ENCODE assay signal across 8 mouse cellular contexts in genomic region chr17:63661584-63661983, GRCm38 (mm10).
DNase-seq lines count a peak whose midpoint lies in the region; ATAC-seq and TF ChIP-seq lines count a peak whose summit lies in the region.

No protein-coding gene starts in this region.

- H3K27me3 ChIP-seq in midbrain, embryonic 11.5 days (ENCODE audit: control insufficient read depth, insufficient read depth, low read length), result no peaks in the 10 kb centered on the region
- no peaks in the 10 kb centered on the region for H3K27me3 ChIP-seq in midbrain, embryonic 13.5 days
- no peaks in the 10 kb centered on the region for H3K27me3 ChIP-seq in small intestine, adult 2 months (ENCODE audit: control insufficient read depth, insufficient read depth, low read length)
- H3K27me3 ChIP-seq in liver, postnatal 0 days (ENCODE audit: insufficient read depth, low read length), result no peaks in the 10 kb centered on the region

- no peaks in the 10 kb centered on the region for H3K36me3 ChIP-seq in midbrain, embryonic 11.5 days (ENCODE audit: control insufficient read depth, insufficient read depth, low read length)
- H3K36me3 ChIP-seq in midbrain, embryonic 13.5 days, result no peaks in the 10 kb centered on the region
- no peaks in the 10 kb centered on the region for H3K36me3 ChIP-seq in small intestine, adult 2 months (ENCODE audit: control insufficient read depth, insufficient read depth, low read length)
- no peaks in the 10 kb centered on the region for H3K36me3 ChIP-seq in liver, postnatal 0 days (replicated peaks; ENCODE audit: insufficient read depth, low read length)

- no peak for ATAC-seq in midbrain, embryonic 11.5 days (ENCODE audit: low FRiP score)
- no peak for ATAC-seq in midbrain, embryonic 13.5 days
- no peak for ATAC-seq in liver, postnatal 0 days

- no peak for TF ChIP-seq EP300 in liver, postnatal 0 days (IDR thresholded peaks at IDR 0.05; ENCODE audit: low read depth)

- peak; percentile 45 for DNase-seq in midbrain, embryonic 11.5 days (ENCODE audit: low spot score, missing footprints)
- peak; percentile 44 for DNase-seq in gastrocnemius, postnatal 25 days
- peak; percentile 27 for DNase-seq in kidney, adult 9 months
- no peak for DNase-seq in retina, postnatal 1 day
- DNase-seq in T-cell, adult 2 months (ENCODE audit: low spot score), result no peak
- no peak for DNase-seq in liver, postnatal 0 days

- TF ChIP-seq POLR2A in small intestine, adult 2 months (IDR thresholded peaks at IDR 0.05; ENCODE audit: low read depth, low read length), result no peak

- 95% methylated on average over 4 of the region's 4 CpGs for WGBS in midbrain, embryonic 11.5 days
- 91% methylated on average over 4 of the region's 4 CpGs for WGBS in midbrain, embryonic 13.5 days
- WGBS in small intestine, adult 2 months, result 79% methylated on average over 4 of the region's 4 CpGs
- WGBS in liver, postnatal 0 days (ENCODE audit: insufficient replicate concordance), result 84% methylated on average over 4 of the region's 4 CpGs

- no peak overlapping the region for H3K4me2 ChIP-seq in midbrain, embryonic 11.5 days
- H3K4me2 ChIP-seq in midbrain, embryonic 13.5 days (replicated peaks), result no peak overlapping the region
- H3K4me2 ChIP-seq in liver, postnatal 0 days (ENCODE audit: low read depth, low read length), result no peak overlapping the region

- H3K27ac ChIP-seq in midbrain, embryonic 11.5 days (ENCODE audit: low read depth, low read length), result no peak overlapping the region
- no peak overlapping the region for H3K27ac ChIP-seq in midbrain, embryonic 13.5 days
- peak overlapping the region; percentile 61 for H3K27ac ChIP-seq in small intestine, adult 2 months (ENCODE audit: insufficient read depth, low read depth, low read length)
- no peak overlapping the region for H3K27ac ChIP-seq in liver, postnatal 0 days (ENCODE audit: low read depth)

- no peaks in the 10 kb centered on the region for H3K4me1 ChIP-seq in midbrain, embryonic 11.5 days (ENCODE audit: control insufficient read depth, insufficient read depth, low read length)
- no peaks in the 10 kb centered on the region for H3K4me1 ChIP-seq in midbrain, embryonic 13.5 days (replicated peaks)
- H3K4me1 ChIP-seq in small intestine, adult 2 months (ENCODE audit: control insufficient read depth, insufficient read depth, insufficient read length, low read length), result no peaks in the 10 kb centered on the region
- H3K4me1 ChIP-seq in liver, postnatal 0 days (ENCODE audit: insufficient read depth), result no peaks in the 10 kb centered on the region

- H3K4me3 ChIP-seq in midbrain, embryonic 11.5 days (ENCODE audit: low read depth, low read length), result no peak overlapping the region
- no peak overlapping the region for H3K4me3 ChIP-seq in midbrain, embryonic 13.5 days (replicated peaks)
- no peak overlapping the region for H3K4me3 ChIP-seq in small intestine, adult 2 months (ENCODE audit: low read depth, low read length)
- H3K4me3 ChIP-seq in liver, postnatal 0 days (ENCODE audit: low read depth, low read length), result no peak overlapping the region

- H3K9ac ChIP-seq in midbrain, embryonic 11.5 days (ENCODE audit: low read length), result no peak overlapping the region
- no peak overlapping the region for H3K9ac ChIP-seq in midbrain, embryonic 13.5 days (replicated peaks)
- H3K9ac ChIP-seq in liver, postnatal 0 days (replicated peaks), result no peak overlapping the region

- H3K9me3 ChIP-seq in midbrain, embryonic 11.5 days (ENCODE audit: control insufficient read depth, low read length), result no peaks in the 10 kb centered on the region
- H3K9me3 ChIP-seq in midbrain, embryonic 13.5 days, result no peaks in the 10 kb centered on the region
- no peaks in the 10 kb centered on the region for H3K9me3 ChIP-seq in liver, postnatal 0 days (ENCODE audit: low read length)

- TF ChIP-seq CTCF in small intestine, adult 2 months (IDR thresholded peaks at IDR 0.05; ENCODE audit: extremely low read depth, insufficient read length, insufficient replicate concordance, low read depth, low read length), result no peak
- no peak for TF ChIP-seq CTCF in liver, postnatal 0 days (IDR thresholded peaks at IDR 0.05; ENCODE audit: low read depth)

Comparison
In these comparisons a context has a peak if more than half of its experiments do, and no peak if none do; other contexts are left out.
1. DNase-seq: peak in midbrain, embryonic 11.5 days (single experiment), gastrocnemius, postnatal 25 days (single experiment) and kidney, adult 9 months (single experiment); none in retina, postnatal 1 day (single experiment), T-cell, adult 2 months (single experiment) and liver, postnatal 0 days (single experiment).